In the genomic region with DNA sequence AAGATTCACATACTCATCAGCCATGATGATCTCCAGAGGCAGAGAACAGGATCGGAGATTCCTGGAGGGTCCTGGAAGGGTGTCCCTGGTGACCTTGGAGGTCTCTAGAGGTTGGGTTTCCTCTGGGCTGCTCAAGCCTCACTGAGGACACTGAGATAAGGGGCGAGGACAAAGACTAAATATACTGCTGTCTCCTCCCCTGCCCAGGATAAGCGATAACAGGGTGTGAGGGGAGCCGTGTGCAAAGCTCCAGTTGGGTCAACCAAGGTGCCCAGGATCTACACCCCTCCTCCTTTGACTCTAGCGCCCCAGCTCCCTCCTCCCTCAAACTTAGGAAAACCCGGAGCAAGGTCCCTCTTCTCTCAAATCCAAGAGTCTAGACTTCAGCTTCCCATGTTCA, we compare ENCODE assay signal across 1 mouse cellular context.
TF ChIP-seq lines count a peak whose summit lies in the region.

No protein-coding gene starts in this region.

TF ChIP-seq in MEL, 35 proteins besides CTCF, POLR2A, EP300 and RAD21:
- TF ChIP-seq MYB (IDR thresholded peaks at IDR 0.05; ENCODE audit: low read depth, low read length): no peak
- peak; percentile 46 for TF ChIP-seq HCFC1 (IDR thresholded peaks at IDR 0.05; ENCODE audit: low read depth, low read length)
- peak; percentile 61 for TF ChIP-seq TCF12 (IDR thresholded peaks at IDR 0.05; ENCODE audit: low read depth, low read length)
- no peak for TF ChIP-seq MAFK (IDR thresholded peaks at IDR 0.05; ENCODE audit: borderline replicate concordance, low read depth, low read length)
- peak; percentile 58 for TF ChIP-seq ETS1 (IDR thresholded peaks at IDR 0.05; ENCODE audit: low read depth, low read length)
- no peak for TF ChIP-seq RCOR1 (IDR thresholded peaks at IDR 0.05; ENCODE audit: low read depth, low read length)
- no peak for TF ChIP-seq USF1 (IDR thresholded peaks at IDR 0.05; ENCODE audit: low read depth, low read length)
- TF ChIP-seq MAZ (IDR thresholded peaks at IDR 0.05; ENCODE audit: low read depth, low read length): peak; percentile 49; the same call in 1 of the 2 replicates
- TF ChIP-seq ZMIZ1 (IDR thresholded peaks at IDR 0.05; ENCODE audit: low read depth, low read length): peak; percentile 92
- 0 out of 2 replicates have a peak, but pooled peaks have one; percentile 29 for TF ChIP-seq ELF1 (IDR thresholded peaks at IDR 0.05; ENCODE audit: low read depth, low read length)
- no peak for TF ChIP-seq UBTF (IDR thresholded peaks at IDR 0.05; ENCODE audit: borderline replicate concordance, insufficient read depth, low read depth, low read length)
- TF ChIP-seq TBP (IDR thresholded peaks at IDR 0.05; ENCODE audit: low read depth, low read length): peak; percentile 92
- 0 out of 2 replicates have a peak, but pooled peaks have one; percentile 19 for TF ChIP-seq NRF1 (IDR thresholded peaks at IDR 0.05; ENCODE audit: insufficient read depth, low read depth, low read length, poor library complexity, severe bottlenecking)
- no peak for TF ChIP-seq ZKSCAN1 (IDR thresholded peaks at IDR 0.05; ENCODE audit: low read depth, low read length)
- peak; percentile 79 for TF ChIP-seq NELFE (IDR thresholded peaks at IDR 0.05; ENCODE audit: low read depth, low read length)
- TF ChIP-seq GABPA (IDR thresholded peaks at IDR 0.05; ENCODE audit: low read depth, low read length): no peak
- TF ChIP-seq MYC (IDR thresholded peaks at IDR 0.05; ENCODE audit: low read depth, low read length): peak; percentile 45; the same call in 1 of the 2 replicates
- no peak for TF ChIP-seq BHLHE40 (IDR thresholded peaks at IDR 0.05; ENCODE audit: borderline replicate concordance, low read depth, low read length)
- no peak for TF ChIP-seq ZNF384 (IDR thresholded peaks at IDR 0.05; ENCODE audit: low read depth, low read length)
- TF ChIP-seq GATA1 (IDR thresholded peaks at IDR 0.05; ENCODE audit: low read depth, low read length): peak; percentile 76; the same call in 1 of the 2 replicates
- peak; percentile 89 for TF ChIP-seq POLR2AphosphoS2 (IDR thresholded peaks at IDR 0.05; ENCODE audit: low read length)
- TF ChIP-seq E2F4 (IDR thresholded peaks at IDR 0.05; ENCODE audit: borderline replicate concordance, low read depth, low read length): no peak
- no peak for TF ChIP-seq JUND (IDR thresholded peaks at IDR 0.05; ENCODE audit: low read depth, low read length)
- peak; percentile 21; the same call in 1 of the 2 replicates for TF ChIP-seq MXI1 (IDR thresholded peaks at IDR 0.05; ENCODE audit: low read depth, low read length)
- no peak for TF ChIP-seq ZC3H11A (IDR thresholded peaks at IDR 0.05; ENCODE audit: low read depth, low read length)
- no peak for TF ChIP-seq MAX (IDR thresholded peaks at IDR 0.05; ENCODE audit: low read length)
- TF ChIP-seq TAL1 (IDR thresholded peaks at IDR 0.05; ENCODE audit: low read length): no peak
- TF ChIP-seq SMC3 (IDR thresholded peaks at IDR 0.05; ENCODE audit: low read depth, low read length): no peak
- no peak; the same call in 1 of the 2 replicates for TF ChIP-seq POLR2AphosphoS5 (IDR thresholded peaks at IDR 0.05; ENCODE audit: borderline replicate concordance, low read depth, low read length)
- peak; percentile 75; the same call in 1 of the 2 replicates for TF ChIP-seq SIN3A (IDR thresholded peaks at IDR 0.05; ENCODE audit: low read length)
- TF ChIP-seq MEF2A (IDR thresholded peaks at IDR 0.05; ENCODE audit: extremely low read depth, insufficient replicate concordance, low read depth, low read length, poor library complexity, severe bottlenecking): peak; percentile 58; the same call in 1 of the 2 replicates
- TF ChIP-seq KAT2A (conservative IDR thresholded peaks at IDR 0.05; ENCODE audit: low read depth, low read length): no peak
- no peak for TF ChIP-seq CHD2 (IDR thresholded peaks at IDR 0.05; ENCODE audit: low read length)
- no peak for TF ChIP-seq USF2 (IDR thresholded peaks at IDR 0.05; ENCODE audit: borderline replicate concordance in 1 of 2, insufficient read depth in 1 of 2, low read depth in 1 of 2, low read length in 2 of 2)
- no peak for TF ChIP-seq CHD1 (IDR thresholded peaks at IDR 0.05; ENCODE audit: low read depth, low read length)
